Mouse (Mus musculus) forebrain, postnatal 0 days (tissue): ENCODE measurements around the gene Rad23a. TPM values are rescaled to one million over a fixed set of nuclear protein-coding genes. Genes with fewer than 3 reads are reported as not detected.

Experiments used
- ATAC-seq: fragments of 200-750 bp; cut with Nextera tagmentation; 2 replicates; pipeline ENCODE4 v1.8.0; 2017; ENCODE audit warnings: mild to moderate bottlenecking, moderate library complexity
- DNase-seq: peaks from one replicate; pipeline ENCODE4 v3.0.0-alpha.2; 2015
- H3K27ac ChIP-seq: fragments of 300-500 bp; sonication (generic); 2 replicates; pipeline ENCODE4 v1.5.1; 2014; ENCODE audit warnings: low read depth, mild to moderate bottlenecking, antibody characterized with exemption, low read length, moderate library complexity, mixed read lengths
- H3K27me3 ChIP-seq: fragments of 300-500 bp; sonication (generic); 2 replicates; pipeline ENCODE4 v1.6.1; 2014; ENCODE audit warnings: mild to moderate bottlenecking, low read length, mixed read lengths; ENCODE audit not compliant: insufficient read depth
- H3K36me3 ChIP-seq: fragments of 300-500 bp; sonication (generic); 2 replicates; pipeline ENCODE4 v1.6.1; 2014; ENCODE audit warnings: mild to moderate bottlenecking, moderate library complexity; ENCODE audit not compliant: insufficient read depth
- H3K4me1 ChIP-seq: fragments of 300-500 bp; sonication (generic); 2 replicates; pipeline ENCODE4 v1.6.1; 2014; ENCODE audit warnings: antibody characterized with exemption; ENCODE audit not compliant: insufficient read depth
- H3K4me2 ChIP-seq: fragments of 300-500 bp; sonication (generic); 2 replicates; pipeline ENCODE4 v1.6.1; 2014; ENCODE audit warnings: low read depth, mild to moderate bottlenecking, moderate library complexity
- H3K4me3 ChIP-seq: fragments of 300-500 bp; sonication (generic); 2 replicates; pipeline ENCODE4 v1.5.1; 2014; ENCODE audit warnings: low read depth, low read length, mixed read lengths
- H3K9ac ChIP-seq: fragments of 300-500 bp; sonication (generic); 2 replicates; pipeline ENCODE4 v1.6.1; 2014; ENCODE audit warnings: mild to moderate bottlenecking
- H3K9me3 ChIP-seq: fragments of 300-500 bp; sonication (generic); 2 replicates; pipeline ENCODE4 v1.6.1; 2016; ENCODE audit warnings: low read length
- CTCF ChIP-seq: sonication (generic); IDR thresholded peaks from 2 replicates; pipeline ENCODE4 v1.5.1; 2016; ENCODE audit warnings: antibody characterized with exemption, control low read depth, low read depth
- WGBS: fragments of 180-500 bp; shearing (Covaris S2); extraction: QIAGEN DNeasy Blood & Tissue Kit; methylation state at CpG from one replicate; pipeline ENCODE4 v1.1.7; 2014; 5-methylcytosine and 5-hydroxymethylcytosine counted together
- polyA plus RNA-seq: library from polyadenylated mRNA; unstranded; fragments of >200 nt; fragmentation: Nextera tagmentation; extraction: Ambion mirVana; gene quantifications from 2 replicates; pipeline ENCODE4 v1.2.1, GENCODE M21; 2015
- total RNA-seq: library from RNA; depleted of rRNA; stranded (reverse); fragments of >200 nt; gene quantifications from 2 replicates; pipeline ENCODE4 v1.2.3, GENCODE M21; 2014

Gene Rad23a
- total and polyA plus RNA-seq, 2 experiments from 2014 or later, result 55.3 to 77.4 TPM

GRCm38 (mm10) chr8:84839411-84839810 lies 1.1 kb downstream of the Rad23a start:
- ATAC-seq (no peak), DNase-seq (no peak)
- H3K4me1 ChIP-seq, result peaks cover 16% of the 10 kb centered on the region
- no peak overlapping the region; the same call in 1 of the 2 replicates for H3K9ac ChIP-seq
- H3K27me3 ChIP-seq, result no peaks in the 10 kb centered on the region
- H3K4me3 ChIP-seq, result peak overlapping the region; percentile 84
- no peak for TF ChIP-seq CTCF
- H3K4me2 ChIP-seq, result peak overlapping the region; percentile 85
- H3K36me3 ChIP-seq, result peaks cover 73% of the 10 kb centered on the region
- H3K27ac ChIP-seq, result no peak overlapping the region
- no peaks in the 10 kb centered on the region for H3K9me3 ChIP-seq
- 89% methylated on average over 2 of the region's 2 CpGs for WGBS

DNA sequence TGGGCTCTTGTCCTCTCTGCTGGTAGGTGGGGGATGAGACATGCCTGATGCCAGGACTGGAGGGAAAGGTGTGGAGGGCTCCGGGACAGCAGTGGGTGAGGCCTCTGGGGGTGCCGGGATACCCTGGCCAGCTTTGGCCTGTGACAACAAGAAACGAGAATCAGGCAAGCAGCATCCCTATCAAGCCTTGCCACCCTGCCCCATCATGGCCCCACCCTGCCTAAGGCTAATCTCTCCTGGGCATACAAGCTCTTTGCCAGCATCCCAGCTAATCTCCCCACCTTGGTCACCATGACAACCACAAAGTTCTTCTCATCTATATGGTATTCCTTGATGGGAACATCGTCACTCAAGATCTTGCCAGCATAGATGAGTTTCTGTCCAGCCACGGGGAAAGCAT lies 2.0 kb downstream of the Rad23a start:
- ATAC-seq (no peak), DNase-seq (no peak)
- WGBS, result 80% methylated on average over 5 of the region's 5 CpGs
- no peak overlapping the region for H3K27ac ChIP-seq
- no peaks in the 10 kb centered on the region for H3K27me3 ChIP-seq
- H3K4me3 ChIP-seq, result no peak overlapping the region
- no peak overlapping the region for H3K4me2 ChIP-seq
- TF ChIP-seq CTCF, result no peak
- H3K36me3 ChIP-seq, result peaks cover 72% of the 10 kb centered on the region
- H3K9ac ChIP-seq, result no peak overlapping the region
- H3K9me3 ChIP-seq, result no peaks in the 10 kb centered on the region
- H3K4me1 ChIP-seq, result peaks cover 16% of the 10 kb centered on the region

DNA sequence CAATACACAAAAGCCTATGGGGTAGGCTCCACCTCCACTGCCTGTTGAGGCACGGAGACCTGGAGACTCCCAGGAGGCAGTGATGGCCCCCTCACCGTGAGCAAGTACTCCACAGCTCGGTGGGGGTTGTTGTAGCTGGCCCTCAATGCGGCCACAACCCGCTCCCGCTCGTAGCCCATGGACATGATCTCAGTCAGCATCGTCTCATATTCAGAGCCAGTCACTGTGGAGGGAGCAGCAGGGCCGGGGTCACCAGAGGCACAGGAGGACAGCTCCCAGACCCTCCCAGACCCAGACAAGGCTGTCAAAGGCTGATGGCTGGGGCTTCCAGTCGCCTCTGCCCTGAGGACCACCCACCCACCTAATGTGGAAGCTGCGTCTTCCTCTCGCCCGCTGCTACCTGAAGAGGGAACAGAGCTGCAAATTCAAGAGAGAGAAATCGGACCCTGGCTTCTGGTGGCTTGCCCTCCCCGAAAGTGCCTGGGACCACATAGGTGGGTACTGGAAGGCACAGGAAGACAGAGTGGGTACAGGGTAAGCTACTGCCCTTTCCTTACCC lies 2.5 kb downstream of the Rad23a start:
- H3K4me3 ChIP-seq, result no peak overlapping the region
- no peaks in the 10 kb centered on the region for H3K27me3 ChIP-seq
- H3K4me2 ChIP-seq, result no peak overlapping the region
- WGBS, result 86% methylated on average over 15 of the region's 15 CpGs
- no peaks in the 10 kb centered on the region for H3K9me3 ChIP-seq
- no peak for TF ChIP-seq CTCF
- H3K4me1 ChIP-seq, result peaks cover 18% of the 10 kb centered on the region
- H3K9ac ChIP-seq, result no peak overlapping the region
- no peak for ATAC-seq
- peaks cover 67% of the 10 kb centered on the region for H3K36me3 ChIP-seq
- H3K27ac ChIP-seq, result no peak overlapping the region
- DNase-seq, result no peak

DNA sequence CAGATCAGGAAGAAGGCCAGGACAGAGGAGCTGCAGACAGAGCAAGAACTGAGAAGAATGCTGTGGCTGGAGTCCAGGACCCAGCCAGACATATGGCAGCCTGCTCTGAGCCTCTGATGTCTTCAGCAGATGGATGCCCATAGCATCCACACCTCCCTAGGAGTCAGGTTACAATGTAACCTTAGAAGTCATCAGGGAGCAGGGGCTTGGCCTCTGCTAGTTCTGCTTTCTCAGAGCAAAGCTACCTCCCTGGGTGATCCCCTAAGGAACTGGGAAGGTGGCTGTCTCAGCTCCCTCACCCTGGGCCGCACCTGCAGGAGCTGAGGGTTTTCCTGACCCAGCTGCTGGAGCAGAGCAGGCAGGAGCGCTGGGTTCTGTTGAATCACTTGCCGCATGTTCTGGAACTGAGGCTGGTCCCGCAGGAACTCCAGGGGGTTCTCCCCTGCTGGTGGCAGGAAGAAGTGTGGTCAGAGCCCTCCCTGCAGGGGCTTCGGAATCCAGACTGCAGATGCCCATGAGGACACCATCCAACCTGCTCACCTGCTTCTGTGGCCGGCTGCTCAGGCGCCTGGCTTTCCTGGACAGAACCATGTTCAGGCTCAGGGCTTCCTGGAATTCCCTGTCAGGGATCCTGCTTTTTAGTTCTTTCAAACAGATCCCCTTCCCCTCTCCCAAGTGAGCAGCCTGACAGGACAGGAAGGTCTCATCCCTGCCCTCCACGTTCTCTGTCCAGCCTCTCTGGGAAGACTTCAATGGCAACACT lies 3.1 kb downstream of the Rad23a start:
- H3K4me2 ChIP-seq, result no peak overlapping the region
- no peak overlapping the region for H3K9ac ChIP-seq
- DNase-seq (no peak), ATAC-seq (no peak)
- H3K9me3 ChIP-seq, result no peaks in the 10 kb centered on the region
- peaks cover 18% of the 10 kb centered on the region for H3K4me1 ChIP-seq
- H3K27me3 ChIP-seq, result no peaks in the 10 kb centered on the region
- TF ChIP-seq CTCF, result no peak
- H3K4me3 ChIP-seq, result no peak overlapping the region
- H3K27ac ChIP-seq, result no peak overlapping the region
- 79% methylated on average over 8 of the region's 8 CpGs for WGBS
- peaks cover 60% of the 10 kb centered on the region for H3K36me3 ChIP-seq

GRCm38 (mm10) chr8:84834866-84835855 lies 5.3 kb downstream of the Rad23a start:
- Histone ChIP-seq H3K27ac (peak overlapping the region; percentile 83), H3K9ac (no peak overlapping the region), H3K4me1 (peaks cover 18% of the 10 kb centered on the region), H3K4me2 (no peak overlapping the region), H3K9me3 (no peaks in the 10 kb centered on the region), H3K4me3 (no peak overlapping the region), H3K36me3 (peaks cover 48% of the 10 kb centered on the region), H3K27me3 (no peaks in the 10 kb centered on the region)
- ATAC-seq (peak; percentile 66), DNase-seq (peak; percentile 91)
- no peak for TF ChIP-seq CTCF
- 47% methylated on average over 10 of the region's 10 CpGs for WGBS

- TF ChIP-seq CTCF, result no peak
- Histone ChIP-seq H3K9ac (no peak overlapping the region), H3K4me2 (no peak overlapping the region), H3K36me3 (peaks cover 48% of the 10 kb centered on the region), H3K27ac (peak overlapping the region; percentile 83), H3K9me3 (no peaks in the 10 kb centered on the region), H3K4me3 (no peak overlapping the region), H3K4me1 (peaks cover 14% of the 10 kb centered on the region), H3K27me3 (no peaks in the 10 kb centered on the region)
- DNase-seq (peak; percentile 52), ATAC-seq (peak; percentile 21; the same call in 1 of the 2 replicates)
- 56% methylated on average over 19 of the region's 19 CpGs for WGBS
Measured at GRCm38 (mm10) chr8:84834002-84834865, 6.2 kb downstream of the Rad23a start.
